Mouse (Mus musculus) neural tube, embryonic 11.5 days (tissue): ENCODE results near the gene Misp. TPM values are rescaled to one million over a fixed set of nuclear protein-coding genes. Genes with fewer than 3 reads are reported as not detected.

Experiments used
- ATAC-seq: fragments of 200-750 bp; cut with Nextera tagmentation; 2 replicates; pipeline ENCODE4 v1.8.0; 2017; ENCODE audit warnings: moderate number of reproducible peaks, mild to moderate bottlenecking, moderate TSS enrichment, moderate library complexity; ENCODE audit not compliant: insufficient read depth, low FRiP score, low TSS enrichment
- DNase-seq: peaks from one replicate; pipeline ENCODE4 v3.0.0-alpha.2; 2015; ENCODE audit warnings: low spot score
- H3K27ac ChIP-seq: fragments of 300-500 bp; sonication (generic); 2 replicates; pipeline ENCODE4 v1.5.1; 2014; ENCODE audit warnings: low read depth, mild to moderate bottlenecking, low read length
- H3K27me3 ChIP-seq: fragments of 300-500 bp; sonication (generic); 2 replicates; pipeline ENCODE4 v1.6.1; 2014; ENCODE audit warnings: mild to moderate bottlenecking, low read length, mixed read lengths; ENCODE audit not compliant: control insufficient read depth, insufficient read depth
- H3K36me3 ChIP-seq: fragments of 300-500 bp; sonication (generic); 2 replicates; pipeline ENCODE4 v1.6.1; 2014; ENCODE audit warnings: mild to moderate bottlenecking, low read length, moderate library complexity, mixed read lengths; ENCODE audit not compliant: control insufficient read depth, insufficient read depth
- H3K4me1 ChIP-seq: fragments of 300-500 bp; sonication (generic); 2 replicates; pipeline ENCODE4 v1.6.1; 2014; ENCODE audit warnings: low read length, mixed read lengths; ENCODE audit not compliant: control insufficient read depth, insufficient read depth
- H3K4me2 ChIP-seq: fragments of 300-500 bp; sonication (generic); 2 replicates; pipeline ENCODE4 v1.6.1; 2014; ENCODE audit warnings: low read depth, mild to moderate bottlenecking, moderate library complexity
- H3K4me3 ChIP-seq: fragments of 300-500 bp; sonication (generic); 2 replicates; pipeline ENCODE4 v1.5.1; 2014; ENCODE audit warnings: low read depth, low read length
- H3K9ac ChIP-seq: fragments of 300-500 bp; sonication (generic); 2 replicates; pipeline ENCODE4 v1.6.1; 2014; ENCODE audit warnings: mild to moderate bottlenecking, low read length
- H3K9me3 ChIP-seq: fragments of 300-500 bp; sonication (generic); 2 replicates; pipeline ENCODE4 v1.6.1; 2016; ENCODE audit warnings: low read length; ENCODE audit not compliant: control insufficient read depth
- WGBS: fragments of 180-500 bp; shearing (Covaris S2); extraction: QIAGEN DNeasy Blood & Tissue Kit; methylation state at CpG from one replicate; pipeline ENCODE4 v1.1.7; 2014; 5-methylcytosine and 5-hydroxymethylcytosine counted together
- polyA plus RNA-seq: library from polyadenylated mRNA; unstranded; fragments of >200 nt; fragmentation: Nextera tagmentation; extraction: Ambion mirVana; gene quantifications from 2 replicates; pipeline ENCODE4 v1.2.1, GENCODE M21; 2014

Misp gene
- polyA plus RNA-seq, 1 experiment from 2014 or later: 1.6 TPM

GRCm38 (mm10) chr10:79811736-79812637 lies 8.8 kb upstream of the Misp start:
- H3K4me1 ChIP-seq: peaks cover 5% of the 10 kb centered on the region; the same call in 1 of the 2 replicates
- no peaks in the 10 kb centered on the region for H3K27me3 ChIP-seq
- no peak overlapping the region for H3K4me2 ChIP-seq
- H3K27ac ChIP-seq: no peak overlapping the region
- 27% methylated on average over 15 of the region's 15 CpGs for WGBS
- H3K36me3 ChIP-seq: peaks cover 13% of the 10 kb centered on the region
- H3K4me3 ChIP-seq: no peak overlapping the region
- H3K9me3 ChIP-seq: no peaks in the 10 kb centered on the region
- DNase-seq: peak; percentile 89
- H3K9ac ChIP-seq: no peak overlapping the region
- peak; percentile 40; the same call in 1 of the 2 replicates for ATAC-seq

- no peak overlapping the region for H3K4me3 ChIP-seq
- H3K27ac ChIP-seq: no peak overlapping the region
- H3K36me3 ChIP-seq: peaks cover 11% of the 10 kb centered on the region
- 86% methylated on average over 5 of the region's 5 CpGs for WGBS
- H3K9ac ChIP-seq: no peak overlapping the region
- ATAC-seq (no peak), DNase-seq (no peak)
- no peak overlapping the region for H3K4me2 ChIP-seq
- H3K9me3 ChIP-seq: no peaks in the 10 kb centered on the region
- H3K4me1 ChIP-seq: no peaks in the 10 kb centered on the region
- no peaks in the 10 kb centered on the region for H3K27me3 ChIP-seq
Observed at GRCm38 (mm10) chr10:79814271-79814842, 6.4 kb upstream of the Misp start.

GRCm38 (mm10) chr10:79815671-79816494 lies 4.9 kb upstream of the Misp start:
- H3K36me3 ChIP-seq: peaks cover 13% of the 10 kb centered on the region
- H3K4me2 ChIP-seq: no peak overlapping the region
- H3K4me3 ChIP-seq: no peak overlapping the region
- no peaks in the 10 kb centered on the region for H3K27me3 ChIP-seq
- no peak overlapping the region for H3K27ac ChIP-seq
- DNase-seq (no peak), ATAC-seq (no peak)
- WGBS: 90% methylated on average over 12 of the region's 12 CpGs
- H3K9me3 ChIP-seq: no peaks in the 10 kb centered on the region
- no peaks in the 10 kb centered on the region for H3K4me1 ChIP-seq
- H3K9ac ChIP-seq: no peak overlapping the region

- H3K27ac ChIP-seq: no peak overlapping the region
- no peak overlapping the region for H3K4me2 ChIP-seq
- H3K36me3 ChIP-seq: peaks cover 13% of the 10 kb centered on the region
- H3K9me3 ChIP-seq: no peaks in the 10 kb centered on the region
- H3K4me3 ChIP-seq: no peak overlapping the region
- ATAC-seq (no peak), DNase-seq (no peak)
- WGBS: 75% methylated on average over 2 of the region's 2 CpGs
- H3K4me1 ChIP-seq: 0 out of 2 replicates have a peak, but pooled peaks cover 3% of the 10 kb centered on the region
- no peaks in the 10 kb centered on the region for H3K27me3 ChIP-seq
- H3K9ac ChIP-seq: no peak overlapping the region
Observed at GRCm38 (mm10) chr10:79817111-79817510, 3.7 kb upstream of the Misp start.

GRCm38 (mm10) chr10:79818225-79818624 lies 2.6 kb upstream of the Misp start:
- H3K9ac ChIP-seq: no peak overlapping the region
- no peak overlapping the region for H3K27ac ChIP-seq

GRCm38 (mm10) chr10:79819606-79820005 lies 1.2 kb upstream of the Misp start:
- Histone ChIP-seq H3K36me3 (peaks cover 13% of the 10 kb centered on the region), H3K9ac (no peak overlapping the region), H3K4me1 (peaks cover 5% of the 10 kb centered on the region; the same call in 1 of the 2 replicates), H3K27ac (no peak overlapping the region), H3K4me2 (no peak overlapping the region), H3K9me3 (no peaks in the 10 kb centered on the region), H3K4me3 (no peak overlapping the region), H3K27me3 (no peaks in the 10 kb centered on the region)
- WGBS: 91% methylated on average over 17 of the region's 17 CpGs
- DNase-seq (no peak), ATAC-seq (no peak; the same call in 1 of the 2 replicates)

More at GRCm38 (mm10) chr10:79818225-79818624, 2.6 kb upstream of the Misp start:
- Histone ChIP-seq H3K4me2 (no peak overlapping the region), H3K27me3 (no peaks in the 10 kb centered on the region), H3K4me3 (no peak overlapping the region), H3K4me1 (peaks cover 5% of the 10 kb centered on the region; the same call in 1 of the 2 replicates), H3K36me3 (peaks cover 13% of the 10 kb centered on the region), H3K9me3 (no peaks in the 10 kb centered on the region)
- ATAC-seq: no peak
- 74% methylated on average over 4 of the region's 4 CpGs for WGBS
- DNase-seq: no peak

- 84% methylated on average over 8 of the region's 8 CpGs for WGBS
- H3K9me3 ChIP-seq: no peaks in the 10 kb centered on the region
- peaks cover 5% of the 10 kb centered on the region; the same call in 1 of the 2 replicates for H3K4me1 ChIP-seq
- no peak overlapping the region for H3K9ac ChIP-seq
- H3K27ac ChIP-seq: no peak overlapping the region
- peaks cover 11% of the 10 kb centered on the region for H3K36me3 ChIP-seq
- ATAC-seq (no peak), DNase-seq (no peak)
- no peak overlapping the region for H3K4me2 ChIP-seq
- H3K27me3 ChIP-seq: no peaks in the 10 kb centered on the region
- no peak overlapping the region for H3K4me3 ChIP-seq
Observed at GRCm38 (mm10) chr10:79820277-79820676, 512 bp upstream of the Misp start.

- Histone ChIP-seq H3K4me3 (no peak overlapping the region), H3K9ac (no peak overlapping the region), H3K27ac (no peak overlapping the region), H3K4me1 (peaks cover 5% of the 10 kb centered on the region; the same call in 1 of the 2 replicates), H3K4me2 (no peak overlapping the region), H3K9me3 (no peaks in the 10 kb centered on the region), H3K27me3 (no peaks in the 10 kb centered on the region), H3K36me3 (peaks cover 8% of the 10 kb centered on the region; the same call in 1 of the 2 replicates)
- WGBS: 90% methylated on average over 12 of the region's 12 CpGs
- DNase-seq: no peak
- no peak for ATAC-seq
Observed at GRCm38 (mm10) chr10:79821731-79822130, 942 bp downstream of the Misp start.
